Mouse (Mus musculus) heart, postnatal 36 days (tissue): Measurements from ENCODE around the gene Slc25a24. TPM values are rescaled to one million over a fixed set of nuclear protein-coding genes. Genes with fewer than 3 reads are reported as not detected.
A peak's percentile ranks its signal among the peaks of the same experiment; 100 is the strongest.

ENCODE experiments used
- DNase-seq, 2 experiments: peaks; one replicate each; pipeline ENCODE4 v3.0.0; 2021 to 2022
- intact Hi-C: fragments of 180-260 bp; cut with DNase I; formaldehyde crosslinking; loops from one replicate; pipeline ENCODE4 v1.15.1; 2025
- total RNA-seq, 2 experiments: library from RNA; stranded (reverse); gene quantifications; 2 replicates each; pipeline ENCODE4 v1.2.3; 2021

The Slc25a24 gene
- total RNA-seq, 2 experiments from 2014 or later, result 5.3 to 6.4 TPM

GRCm38 (mm10) chr3:109165214-109165829, 42.4 kb downstream of the Slc25a24 start:
- intact Hi-C loops, result no loop called here
- DNase-seq, result no peak

DNA sequence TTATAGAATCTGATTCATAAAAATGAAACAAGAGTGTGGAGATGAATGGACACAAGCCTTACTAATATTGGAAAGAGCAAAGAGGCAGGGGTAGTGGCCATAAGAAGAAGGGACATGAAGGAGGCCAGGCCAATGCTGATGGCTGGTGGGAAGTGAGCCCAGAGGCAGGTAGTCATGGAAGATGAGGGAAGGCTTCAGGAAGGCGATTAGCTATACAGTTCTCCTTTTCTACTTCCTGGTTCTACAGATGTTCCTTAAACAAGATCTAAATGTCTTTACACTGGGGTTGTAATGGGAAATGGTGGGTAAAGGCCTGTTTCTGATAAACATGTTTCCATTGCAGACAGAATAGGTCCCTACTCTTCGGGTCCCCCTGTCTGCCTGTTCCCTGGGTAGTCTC, 46.2 kb downstream of the Slc25a24 start:
- intact Hi-C loops, result no loop called here
- no peak for DNase-seq

- peak; percentile 68 to 70 for DNase-seq
- intact Hi-C loops, result loop anchor here (1.0 to 5.0 kb wide), 2 partner anchors 171 to 320 kb away; partner anchors contain the start of gene Vav3
These were observed 48.3 kb downstream of the Slc25a24 start for GRCm38 (mm10) chr3:109171070-109171778.

- intact Hi-C loops, result loop anchor here (5.0 kb wide), 1 partner anchor 168 kb away; the partner anchor contains the start of gene Vav3
- DNase-seq, result no peak
These were observed 51.4 kb downstream of the Slc25a24 start for GRCm38 (mm10) chr3:109174394-109174793.

DNA sequence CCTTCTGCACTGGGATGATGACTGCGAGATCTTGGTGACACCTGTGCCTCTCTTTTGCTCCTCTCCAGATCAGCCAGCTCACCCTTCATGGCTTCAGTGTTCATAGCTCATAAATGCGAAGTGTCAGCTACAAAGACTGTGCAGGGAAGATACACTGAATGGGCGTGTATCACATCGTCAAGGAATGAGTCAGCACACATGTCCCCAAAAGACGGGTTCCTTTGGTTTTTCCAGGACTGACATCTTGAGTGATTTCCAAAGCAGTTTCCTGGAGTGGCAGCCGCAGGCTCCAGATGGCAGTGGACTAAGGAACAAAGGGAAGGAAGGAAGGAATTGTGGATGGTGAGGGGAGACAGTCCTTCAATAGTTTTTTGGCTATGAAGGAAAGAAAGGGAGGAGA, 55.8 kb downstream of the Slc25a24 start:
- DNase-seq, result no peak
- intact Hi-C loops, result no loop called here

GRCm38 (mm10) chr3:109179528-109180076, 56.7 kb downstream of the Slc25a24 start:
- DNase-seq, result no peak
- intact Hi-C loops, result no loop called here

DNA sequence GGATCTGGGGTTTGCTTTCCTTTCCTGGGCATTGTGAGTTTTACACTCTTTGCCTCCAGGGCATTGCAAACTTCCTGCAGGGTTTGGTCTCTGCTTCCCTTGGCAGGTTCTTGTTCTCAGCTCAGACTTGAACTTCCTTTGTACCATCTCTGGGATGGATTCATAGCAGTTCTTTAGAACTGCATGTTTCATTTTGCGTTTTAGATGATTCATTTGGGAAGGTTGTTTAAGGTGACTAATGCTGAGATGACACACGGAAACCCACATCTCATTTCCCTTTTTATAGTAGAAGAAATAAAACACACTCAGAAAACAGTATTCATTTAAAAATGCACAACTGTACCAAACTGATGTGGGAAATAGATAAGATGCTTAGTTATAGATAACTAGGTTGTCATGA, 73.2 kb downstream of the Slc25a24 start:
- no peak for DNase-seq
- intact Hi-C loops, result no loop called here

- intact Hi-C loops, result loop anchor here (1.0 kb wide), 1 partner anchor 292 kb away; no protein-coding TSS in a partner anchor
- DNase-seq, result peak; percentile 8 to 19
These were observed 76.3 kb downstream of the Slc25a24 start for GRCm38 (mm10) chr3:109199280-109199679.

GRCm38 (mm10) chr3:109212322-109212721, 89.4 kb downstream of the Slc25a24 start:
- DNase-seq, result no peak

GRCm38 (mm10) chr3:109216352-109216751, 93.4 kb downstream of the Slc25a24 start:
- DNase-seq, result no peak
- intact Hi-C loops, result no loop called here

More at GRCm38 (mm10) chr3:109212322-109212721, 89.4 kb downstream of the Slc25a24 start:
- intact Hi-C loops, result no loop called here

Other genes with a start within 250 kb of the Slc25a24 start
- under 1 TPM in 1 of 2 experiments, not detected in 1; 0.08 TPM for gene Fndc7, start 233.1 kb upstream of the Slc25a24 start, total RNA-seq
- 10 to 100 TPM; 18.4 to 19.1 TPM for gene Prpf38b, start 211.4 kb upstream of the Slc25a24 start, total RNA-seq
- not detected for gene Henmt1, start 183.3 kb upstream of the Slc25a24 start, total RNA-seq
- not detected for gene Gm9857, start 182.7 kb upstream of the Slc25a24 start, total RNA-seq
- 10 to 100 TPM; 11.2 to 15.7 TPM for gene Fam102b, start 95.5 kb upstream of the Slc25a24 start, total RNA-seq
- not detected for gene Slc25a54, start 42.7 kb upstream of the Slc25a24 start, total RNA-seq
- 1 to 10 TPM; 5.9 to 6.4 TPM for gene Vav3, start 217.5 kb downstream of the Slc25a24 start, total RNA-seq